Mouse (Mus musculus): ENCODE measurements around the gene Gm17660.

GRCm38 (mm10) chr5:104036686-104037085 is 40.7 kb downstream of the Gm17660 start:
- TF ChIP-seq CTCF (IDR thresholded peaks at IDR 0.05) = no peak
- TF ChIP-seq POLR2A (IDR thresholded peaks at IDR 0.05; ENCODE audit: insufficient read depth, low read depth, low read length) = no peak
- TF ChIP-seq EP300 (IDR thresholded peaks at IDR 0.05; ENCODE audit: insufficient read depth, low read depth, low read length) = no peak
